Mouse (Mus musculus) R1 (cell line): Measurements from ENCODE around the gene Alcam.

Experiments used
- DNase-seq: peaks from one replicate; pipeline ENCODE4 v3.0.0-alpha.2; 2018; ENCODE audit warnings: low read depth, low spot score

Alcam gene

GRCm38 (mm10) chr16:52261755-52262154 is 192.1 kb downstream of the Alcam start:
- DNase-seq, result no peak

GRCm38 (mm10) chr16:52250935-52251334 is 202.9 kb downstream of the Alcam start:
- DNase-seq, result no peak

- DNase-seq, result no peak
Measured at GRCm38 (mm10) chr16:52250196-52250595, 203.7 kb downstream of the Alcam start.

GRCm38 (mm10) chr16:52243421-52243973 is 210.4 kb downstream of the Alcam start:
- DNase-seq, result no peak

DNA sequence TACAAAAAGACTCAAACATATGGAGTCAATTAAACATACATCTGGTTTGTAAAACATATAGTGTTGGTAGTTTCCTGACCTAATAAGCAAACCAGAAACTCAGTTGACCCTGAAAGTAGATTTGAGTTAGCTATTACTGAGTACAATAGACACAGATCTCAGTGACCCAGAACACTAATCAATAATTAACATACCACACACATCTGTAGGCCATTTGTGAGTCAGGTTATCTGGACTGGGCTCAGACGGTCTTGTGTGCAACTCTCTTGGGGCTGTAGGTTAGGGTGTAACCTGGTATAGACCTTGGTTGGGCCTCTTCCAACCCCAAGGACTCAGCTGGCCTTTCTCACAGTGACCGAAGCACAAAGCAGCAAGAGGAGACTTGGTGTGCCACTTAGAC is 211.7 kb downstream of the Alcam start:
- no peak for DNase-seq

DNA sequence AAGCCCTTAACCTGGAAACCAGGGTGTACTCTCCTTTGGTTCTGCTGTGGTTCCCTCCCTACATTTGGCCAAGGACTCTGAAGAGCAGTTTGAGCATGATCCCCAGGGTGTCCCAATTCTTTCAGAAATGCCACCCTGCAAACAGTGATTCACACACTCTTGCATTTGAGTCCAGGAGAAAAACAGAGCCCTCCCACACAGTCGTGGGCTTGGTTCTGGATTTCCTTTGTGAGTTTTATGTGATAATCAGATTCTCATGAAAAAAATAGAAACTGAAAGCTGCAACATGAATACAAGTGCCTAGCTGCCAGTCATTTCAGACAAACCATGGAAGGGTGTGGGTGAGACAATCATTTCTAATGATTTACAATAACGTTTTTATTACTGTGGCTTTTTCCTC is 223.9 kb downstream of the Alcam start:
- no peak for DNase-seq

GRCm38 (mm10) chr16:52229446-52229845 is 224.4 kb downstream of the Alcam start:
- DNase-seq, result no peak

DNA sequence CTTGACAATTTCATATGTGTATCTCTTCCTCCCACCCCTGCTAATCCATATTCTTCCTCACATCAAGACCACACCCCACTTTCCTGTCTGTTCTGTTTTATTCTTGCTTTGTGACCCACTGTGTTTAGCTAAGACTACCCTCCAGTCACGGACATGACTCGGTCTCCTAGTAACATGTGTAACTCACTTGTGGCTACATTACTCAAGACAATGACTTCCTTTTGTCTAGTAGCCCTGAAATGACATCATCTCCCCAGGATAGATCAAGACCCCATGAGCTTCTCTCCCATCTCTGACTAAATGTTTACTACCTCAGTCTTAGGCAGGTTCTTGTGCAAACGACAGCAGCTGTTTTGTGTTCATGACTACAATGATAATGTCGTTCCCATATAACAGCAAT is 231.0 kb downstream of the Alcam start:
- DNase-seq, result no peak

DNA sequence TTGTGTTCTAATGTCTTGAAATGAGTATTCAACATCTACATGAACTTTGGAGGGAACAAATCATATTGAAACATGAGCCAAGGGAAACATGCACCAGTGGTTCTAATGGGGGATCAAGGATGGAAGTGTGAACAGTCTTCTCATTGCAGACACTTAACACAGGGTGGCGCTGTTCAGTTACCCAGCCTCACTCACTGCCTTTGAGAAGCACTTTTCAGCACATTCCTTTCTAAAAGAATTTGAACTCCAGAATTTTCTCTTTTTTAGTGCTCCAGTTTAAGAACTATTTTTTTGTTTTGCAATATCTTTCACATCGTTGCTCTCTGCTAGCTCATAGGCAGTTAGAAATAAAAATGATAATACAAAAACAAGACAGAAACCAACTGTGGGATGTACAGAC is 234.8 kb downstream of the Alcam start:
- peak; percentile 50 for DNase-seq

DNA sequence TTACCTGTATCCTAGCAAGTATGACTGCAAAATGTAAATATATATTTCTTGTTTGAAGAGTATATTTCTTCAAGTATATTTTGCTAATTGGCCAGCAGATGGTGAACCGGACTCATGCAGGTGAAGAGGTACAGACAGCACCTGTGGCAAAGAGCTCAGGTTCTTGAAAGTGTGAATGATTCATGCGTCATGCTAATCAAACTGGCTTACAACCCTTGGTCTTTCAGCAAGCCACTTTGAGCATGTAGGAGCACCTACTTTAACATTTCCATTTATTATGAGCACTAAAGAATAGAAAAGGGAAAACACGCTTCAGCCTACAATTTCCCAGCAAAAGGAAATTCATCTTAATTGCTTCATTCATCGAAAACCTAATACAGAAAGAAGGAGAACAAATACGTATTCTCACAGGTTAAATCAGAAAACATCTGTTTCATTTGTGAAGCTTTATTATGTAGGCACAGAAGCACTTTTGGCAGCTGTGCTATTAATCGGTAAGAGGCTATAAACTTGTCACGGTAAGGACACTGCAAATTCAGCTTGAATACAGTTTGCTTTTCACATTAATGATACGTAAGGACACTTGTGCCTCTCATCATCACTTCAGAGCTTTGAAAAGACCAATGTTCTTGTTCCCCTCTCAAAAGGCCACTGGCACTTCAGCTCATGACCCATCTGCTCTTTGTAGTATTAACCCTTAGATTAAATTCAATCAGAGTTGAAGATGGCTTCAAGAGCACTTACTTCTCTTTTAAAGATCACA is 242.8 kb downstream of the Alcam start:
- DNase-seq, result no peak

DNA sequence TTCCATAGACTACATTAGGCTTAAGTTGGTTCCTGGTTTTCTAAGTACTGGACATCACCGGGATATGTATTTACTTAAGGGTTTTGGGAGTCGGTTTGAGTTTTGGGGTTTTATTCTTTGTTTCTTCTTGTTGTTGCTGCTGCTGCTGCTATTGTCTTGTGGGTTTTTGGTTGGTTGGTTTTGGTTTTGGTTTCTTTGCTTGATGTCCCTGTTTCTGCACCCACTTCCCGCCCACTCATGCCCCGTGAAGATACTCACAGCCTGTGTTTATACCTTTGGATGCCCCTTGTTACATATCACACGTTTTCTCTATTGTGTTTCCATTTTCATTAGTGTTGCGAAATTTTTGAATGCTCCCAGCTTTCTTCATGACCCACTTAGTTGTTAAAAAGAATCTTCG is 253.8 kb downstream of the Alcam start:
- no peak for DNase-seq
